Mouse (Mus musculus): Measurements from ENCODE around the gene Sirpb1c. TPM values are rescaled to one million over a fixed set of nuclear protein-coding genes. Genes with fewer than 3 reads are reported as not detected.
"Not testable (repeated sequence)": the region's sequence is repeated elsewhere in the genome, so short reads cannot be mapped to it uniquely, and the experiment has no call there.

The Sirpb1c gene
- 0.08 TPM in 1 of 2 replicates, not detected in the other for polyA plus RNA-seq (2012; rRNA removed)

DNA sequence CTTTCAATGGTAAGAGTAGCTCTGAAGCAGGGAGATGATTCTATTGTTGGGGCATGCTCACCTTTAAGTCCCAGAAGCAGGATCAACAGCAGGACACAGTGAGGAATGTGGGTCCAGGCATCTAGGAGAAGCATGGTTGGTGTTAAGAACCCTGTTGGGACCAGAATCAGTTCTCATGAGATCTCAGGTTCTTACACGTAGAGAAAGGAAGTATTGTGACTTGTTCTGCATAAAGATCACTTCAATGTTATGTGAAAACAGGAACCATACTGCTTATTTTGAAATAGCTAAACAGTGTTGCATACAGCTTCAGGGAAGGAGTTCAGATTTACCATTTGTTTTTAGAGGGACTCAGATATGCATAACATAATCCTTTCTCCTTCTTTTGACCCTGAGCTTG, at the start of gene Sirpb1c:
Gene Sirpb1c (minus strand): TSS at position 249 of the 400 bp plus-strand sequence.
- not testable (repeated sequence) for H3K4me1 ChIP-seq (ENCODE audit: control insufficient read depth, insufficient read depth, low read length); H3K27ac ChIP-seq (ENCODE audit: insufficient read depth, low read length); H3K4me3 ChIP-seq (ENCODE audit: insufficient read depth, low read length)

DNA sequence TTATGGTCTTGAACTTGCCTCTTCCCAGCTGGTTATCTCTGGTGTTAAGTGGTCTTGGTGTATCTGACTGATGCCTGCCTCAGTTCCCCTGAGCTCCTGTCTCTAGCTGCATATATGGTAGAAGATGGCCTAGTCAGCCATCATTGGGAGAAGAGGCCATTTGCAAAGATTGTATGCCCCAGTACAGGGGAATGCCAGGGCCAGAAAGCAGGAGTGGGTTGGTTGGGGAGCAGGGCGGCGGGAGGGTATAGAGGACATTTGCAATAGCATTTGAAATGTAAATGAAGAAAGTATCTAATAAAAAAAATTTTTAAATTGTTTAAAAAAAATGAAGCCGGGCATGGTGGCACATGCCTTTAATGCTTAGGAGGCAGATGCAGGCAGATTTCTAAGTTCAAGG, 38.1 kb upstream of the Sirpb1c start:
- H3K27ac ChIP-seq (ENCODE audit: insufficient read depth, low read length) = no peak overlapping the region
- no peak overlapping the region for H3K4me3 ChIP-seq (ENCODE audit: insufficient read depth, low read length)
- H3K4me1 ChIP-seq (ENCODE audit: control insufficient read depth, insufficient read depth, low read length) = no peaks in the 10 kb centered on the region
- no peak for TF ChIP-seq CTCF (IDR thresholded peaks at IDR 0.05; ENCODE audit: extremely low read depth, insufficient read depth, low read length)

DNA sequence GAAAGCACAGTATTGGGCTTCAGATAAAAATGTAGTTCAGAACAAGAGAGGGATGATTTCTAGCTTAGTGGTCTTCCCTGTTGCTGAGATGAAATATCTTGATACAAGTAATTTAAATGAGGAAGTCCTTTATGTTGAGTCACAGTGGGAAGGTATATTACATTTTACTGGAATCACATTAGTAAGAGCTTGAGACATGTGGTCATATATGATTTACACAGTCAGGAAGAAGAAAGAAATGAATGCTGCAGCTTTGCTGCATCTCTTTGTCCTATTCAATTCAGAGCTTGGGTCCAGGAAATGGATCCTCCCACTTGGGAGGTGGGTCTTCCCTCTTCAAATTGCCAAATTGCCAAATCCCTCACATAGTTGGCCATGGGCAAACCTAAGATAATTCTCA, 7.4 kb upstream of the Sirpb1c start:
- not testable (repeated sequence) for H3K4me3 ChIP-seq (ENCODE audit: insufficient read depth, low read length); H3K4me1 ChIP-seq (ENCODE audit: control insufficient read depth, insufficient read depth, low read length)

DNA sequence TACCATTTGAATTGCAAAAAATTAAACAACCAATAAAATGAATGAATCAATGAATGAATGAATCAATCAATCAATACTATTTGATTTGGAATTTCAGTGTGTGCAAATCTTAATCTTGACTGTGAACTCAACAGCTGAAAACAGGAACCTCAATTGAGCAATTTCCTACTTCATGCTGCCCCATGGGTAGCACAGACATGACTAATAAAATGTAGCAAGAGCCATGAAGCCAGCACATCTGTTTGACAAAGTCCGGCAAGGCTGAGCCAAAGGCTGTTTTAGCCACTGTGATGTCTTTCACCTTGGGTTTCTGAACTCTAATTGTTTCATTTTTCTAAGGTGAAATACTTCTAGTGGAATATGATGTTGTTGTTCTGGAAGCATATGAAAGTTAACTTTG, 1.6 kb upstream of the Sirpb1c start:
- H3K4me1 ChIP-seq (ENCODE audit: control insufficient read depth, insufficient read depth, low read length) = no peaks in the 10 kb centered on the region
- H3K4me3 ChIP-seq (ENCODE audit: insufficient read depth, low read length) = no peak overlapping the region
- no peak overlapping the region for H3K27ac ChIP-seq (ENCODE audit: insufficient read depth, low read length)
- TF ChIP-seq CTCF (IDR thresholded peaks at IDR 0.05; ENCODE audit: extremely low read depth, insufficient read depth, low read length) (no peak), POLR2A (IDR thresholded peaks at IDR 0.05; ENCODE audit: extremely low read depth, insufficient read depth, low read length) (no peak)

More for the DNA sequence above, 7.4 kb upstream of the Sirpb1c start:
- not testable (repeated sequence) for H3K27ac ChIP-seq (ENCODE audit: insufficient read depth, low read length)

DNA sequence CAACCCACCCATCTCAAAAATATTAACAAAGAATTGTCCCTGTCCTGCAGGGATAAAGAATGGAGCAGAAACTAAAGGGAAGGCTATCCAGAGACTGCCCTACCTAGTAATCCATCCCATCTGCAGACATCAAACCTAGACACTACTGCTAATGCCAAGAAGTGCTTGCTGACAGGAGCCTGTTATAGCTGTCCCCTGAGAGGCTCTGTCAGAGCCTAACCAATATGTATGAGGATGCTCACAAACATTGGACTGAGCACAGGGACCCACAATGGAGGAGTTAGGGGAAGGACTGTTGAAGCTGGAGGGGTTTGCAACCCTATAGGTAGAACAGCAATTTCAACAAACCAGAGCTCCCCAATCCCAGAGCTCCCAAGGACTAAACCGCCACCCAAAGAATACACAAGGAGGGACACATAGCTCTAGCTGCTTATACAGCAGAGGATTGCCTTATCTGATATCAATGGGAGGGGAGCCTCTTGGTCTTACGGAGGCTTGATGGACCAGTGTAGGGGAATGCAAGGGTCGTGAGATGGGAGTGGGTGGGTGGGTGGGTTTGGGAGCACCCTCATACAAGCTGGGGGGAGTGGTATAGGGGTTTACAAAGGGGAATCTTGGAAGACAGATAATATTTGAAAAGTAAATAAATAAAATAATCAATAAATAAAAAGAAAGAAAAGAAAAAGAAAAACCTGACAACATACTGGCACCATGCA, 838 bp downstream of the Sirpb1c start:
- Histone ChIP-seq H3K4me1 (ENCODE audit: control insufficient read depth, insufficient read depth, low read length) (no peaks in the 10 kb centered on the region), H3K27ac (ENCODE audit: insufficient read depth, low read length) (no peak overlapping the region), H3K4me3 (ENCODE audit: insufficient read depth, low read length) (no peak overlapping the region)
- TF ChIP-seq POLR2A (IDR thresholded peaks at IDR 0.05; ENCODE audit: extremely low read depth, insufficient read depth, low read length) (no peak), CTCF (IDR thresholded peaks at IDR 0.05; ENCODE audit: extremely low read depth, insufficient read depth, low read length) (no peak)

DNA sequence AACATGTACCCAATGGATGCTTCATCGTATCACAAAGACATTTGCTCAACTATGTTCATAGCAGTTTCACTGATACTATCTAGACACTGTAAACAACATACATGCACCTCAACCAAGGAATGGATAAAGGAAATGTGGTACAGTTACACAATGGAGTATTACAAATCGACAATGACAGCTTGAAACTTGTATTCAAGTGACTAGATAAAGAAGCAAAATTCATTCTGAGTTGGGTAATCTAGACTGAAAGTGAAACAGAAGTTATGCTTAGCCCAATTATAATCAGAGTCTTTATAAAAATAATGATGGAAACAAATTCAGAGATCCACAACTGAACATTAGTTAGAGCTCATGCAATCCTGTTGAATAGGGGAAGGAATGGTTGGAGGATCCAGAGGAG, 74.7 kb downstream of the Sirpb1c start:
- H3K4me1 ChIP-seq (ENCODE audit: control insufficient read depth, insufficient read depth, low read length); H3K27ac ChIP-seq (ENCODE audit: insufficient read depth, low read length); H3K4me3 ChIP-seq (ENCODE audit: insufficient read depth, low read length): not testable (repeated sequence)

Other genes starting within 250 kb of the Sirpb1c start
- gene Gm5150, start 157.9 kb upstream of the Sirpb1c start, polyA plus RNA-seq (2012; rRNA removed) = not detected in 2 replicates

Data from cortical plate, adult 2 months (tissue).